In the genomic region with DNA sequence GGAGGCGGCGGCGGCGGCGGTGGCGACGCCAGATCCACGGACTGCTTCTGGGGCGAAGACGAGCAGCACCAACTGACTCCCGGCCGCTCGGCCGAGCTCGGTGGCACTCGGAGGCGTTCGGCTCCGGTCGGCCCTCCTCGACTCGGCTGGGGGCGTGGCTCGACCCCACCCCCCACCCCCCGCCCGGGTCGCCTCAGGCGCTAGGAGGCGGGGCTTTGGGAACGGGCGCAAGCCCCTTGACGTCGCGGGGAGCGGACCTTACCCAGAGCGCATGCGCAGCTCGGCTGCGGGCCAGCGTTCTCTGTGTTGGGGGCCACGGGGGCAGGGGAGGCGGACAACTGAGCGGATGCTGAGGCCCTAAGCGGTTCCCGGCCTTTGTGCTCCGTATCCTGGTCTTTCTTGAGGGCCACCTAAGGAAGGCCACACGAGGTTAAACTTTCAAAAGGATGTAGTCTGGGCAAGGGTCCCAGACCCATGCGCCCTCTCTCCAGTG, we compare ENCODE assay signal across 8 mouse cellular contexts. TPM values are rescaled to one million over a fixed set of nuclear protein-coding genes. Genes with fewer than 3 reads are reported as not detected.
DNase-seq lines count a peak whose midpoint lies in the region.

A gene (minus strand): TSS at position 109 of the 493 bp plus-strand sequence.

- peaks cover 18% of the 10 kb centered on the region; the same call in 1 of the 2 replicates for H3K9me3 ChIP-seq in megakaryocyte, embryonic 14.5 days

- H3K4me3 ChIP-seq in megakaryocyte, embryonic 14.5 days (replicated peaks), result peak within 1 kb of the TSS; percentile 93

- DNase-seq in adrenal gland, adult 18-20 months (ENCODE audit: low spot score in 2 of 2), result peak; percentile 90 to 93
- peak; percentile 95 for DNase-seq in embryo, embryonic 10 days (ENCODE audit: low spot score)
- peak; percentile 94 for DNase-seq in gastrocnemius, postnatal 10 days
- peak; percentile 66 for DNase-seq in hindlimb bud, embryonic 11.5 days (ENCODE audit: extremely low spot score, low read depth, low spot score)
- peak; percentile 69 to 90 for DNase-seq in left cerebral cortex, adult 9 months (ENCODE audit: low spot score in 2 of 2)
- DNase-seq in right cerebral cortex, postnatal 10 days (ENCODE audit: low spot score in 2 of 2), result peak; percentile 93 to 95
- peak; percentile 86 for DNase-seq in urinary bladder, postnatal 25 days (ENCODE audit: low spot score)

- H3K27me3 ChIP-seq in megakaryocyte, embryonic 14.5 days (replicated peaks), result peaks cover 22% of the 10 kb centered on the region

- H3K4me1 ChIP-seq in megakaryocyte, embryonic 14.5 days, result peaks cover 15% of the 10 kb centered on the region

- H3K36me3 ChIP-seq in megakaryocyte, embryonic 14.5 days (replicated peaks; ENCODE audit: low read length), result no peaks in the 10 kb centered on the region

RNA-seq across cellular contexts. Expression of the gene that starts here (rescaled TPM):
- total RNA-seq in adrenal gland, adult 18-20 months (2021), result 10 to 100 TPM; 50.5 to 91.1 TPM
- 10 to 100 TPM; 53.3 to 57.6 TPM for total RNA-seq in gastrocnemius, postnatal 10 days (2021)
- polyA plus RNA-seq in megakaryocyte, embryonic 14.5 days (2012; ENCODE audit: insufficient read depth, low replicate concordance), result 0.29 and 1.2 TPM in 2 replicates

Comparison
In these comparisons a context has a peak if more than half of its experiments do, and no peak if none do; other contexts are left out.
1. Peak in every context shown above with its lines: DNase-seq and H3K4me3 ChIP-seq.